In the genomic region with DNA sequence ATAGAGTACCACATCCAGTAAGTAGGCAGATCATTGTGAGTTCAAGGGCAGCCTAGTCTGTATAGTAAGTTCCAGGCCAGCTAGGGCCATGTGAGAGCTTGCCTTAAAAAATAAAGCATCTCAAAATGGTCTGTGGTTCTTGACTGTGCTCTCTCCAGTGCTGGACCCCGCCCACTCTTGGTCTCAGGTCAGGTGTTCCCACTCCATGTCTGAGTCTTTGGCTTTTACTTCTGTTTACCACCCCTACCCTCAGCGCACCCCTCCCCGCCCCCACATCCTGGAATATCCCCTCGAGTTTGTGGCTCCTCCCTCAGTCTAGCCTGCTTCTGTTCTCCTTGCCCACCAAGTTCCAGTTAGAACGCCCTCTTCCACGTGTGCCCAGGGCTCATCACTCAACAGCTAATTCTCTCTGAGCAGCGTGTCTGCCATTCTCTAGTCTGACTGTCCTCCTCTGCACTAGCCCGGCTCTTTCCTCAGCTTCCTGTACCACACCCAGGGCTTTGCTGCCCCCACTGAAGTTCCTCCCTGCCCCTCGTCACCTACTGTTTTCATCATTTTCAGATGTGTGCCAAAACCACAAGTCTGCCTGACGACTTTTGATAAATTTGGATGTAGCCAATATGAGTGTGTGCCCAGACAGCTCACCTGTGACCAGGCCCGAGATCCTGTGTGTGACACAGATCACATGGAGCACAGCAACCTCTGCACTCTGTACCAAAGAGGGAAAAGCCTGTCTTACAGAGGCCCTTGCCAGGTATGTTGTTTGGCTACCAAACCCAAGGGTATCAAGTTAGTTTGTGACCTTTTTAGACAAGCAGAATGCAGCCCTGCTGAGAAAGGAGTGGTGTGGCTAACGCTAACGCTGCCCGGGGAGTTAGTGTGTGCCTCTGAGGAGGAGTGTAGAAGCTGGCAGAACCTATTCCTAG, we compare ENCODE assay signal across 15 mouse cellular contexts. TPM values are rescaled to one million over a fixed set of nuclear protein-coding genes. Genes with fewer than 3 reads are reported as not detected.
DNase-seq lines count a peak whose midpoint lies in the region; ATAC-seq and TF ChIP-seq lines count a peak whose summit lies in the region.
"Had no signal": no experiment of that assay in that cellular context is flagged by ENCODE, and none has a peak within 500 bp of the region (broad histone marks: within the 10 kb centered on the region; RNA-seq: fewer than 3 reads in every experiment).

No protein-coding gene starts in this region.

- TF ChIP-seq POLR2A in lung, adult 2 months (IDR thresholded peaks at IDR 0.05; ENCODE audit: borderline replicate concordance, extremely low read depth, low read depth, low read length), result no peak

- no peak for TF ChIP-seq CTCF in lung, adult 2 months (IDR thresholded peaks at IDR 0.05; ENCODE audit: insufficient read depth, low read length)

- no peak overlapping the region for H3K9ac ChIP-seq in liver, embryonic 13.5 days
- H3K9ac ChIP-seq: neural tube, embryonic 13.5 days had no signal

- H3K4me3 ChIP-seq in lung, adult 2 months (replicated peaks; ENCODE audit: extremely low read depth, low read depth, low read length), result no peak overlapping the region
- no peak overlapping the region for H3K4me3 ChIP-seq in liver, embryonic 13.5 days (replicated peaks)
- H3K4me3 ChIP-seq: neural tube, embryonic 13.5 days had no signal

- 41% methylated on average over 14 of the region's 14 CpGs for WGBS in lung, adult 2 months
- WGBS in liver, embryonic 13.5 days (ENCODE audit: insufficient replicate concordance), result 37% methylated on average over 14 of the region's 14 CpGs

- no peaks in the 10 kb centered on the region for H3K27me3 ChIP-seq in liver, embryonic 13.5 days
- H3K27me3 ChIP-seq: neural tube, embryonic 13.5 days had no signal

- H3K4me2 ChIP-seq in liver, embryonic 13.5 days, result no peak overlapping the region
- H3K4me2 ChIP-seq: neural tube, embryonic 13.5 days had no signal

- H3K9me3 ChIP-seq in liver, embryonic 13.5 days (replicated peaks), result no peaks in the 10 kb centered on the region
- H3K9me3 ChIP-seq: neural tube, embryonic 13.5 days had no signal

- no peaks in the 10 kb centered on the region for H3K36me3 ChIP-seq in liver, embryonic 13.5 days

- peak; percentile 47; the same call in 1 of the 2 replicates for ATAC-seq in liver, embryonic 13.5 days (ENCODE audit: low read depth)
- ATAC-seq in neutrophil, adult 5-6 weeks (ENCODE audit: extremely low read depth, insufficient number of reproducible peaks, low FRiP score, poor library complexity, severe bottlenecking), result peak; percentile 76
- ATAC-seq in cerebellum, adult (ENCODE audit: insufficient number of reproducible peaks, low FRiP score, low TSS enrichment), result no peak

- H3K4me1 ChIP-seq in lung, adult 2 months (ENCODE audit: control insufficient read depth, insufficient read depth, low read length), result peaks cover 2% of the 10 kb centered on the region; the same call in 1 of the 2 replicates
- H3K4me1 ChIP-seq in liver, embryonic 13.5 days (replicated peaks), result peaks cover 16% of the 10 kb centered on the region
- H3K4me1 ChIP-seq: neural tube, embryonic 13.5 days had no signal

- no peak overlapping the region for H3K27ac ChIP-seq in liver, embryonic 13.5 days
- H3K27ac ChIP-seq: neural tube, embryonic 13.5 days had no signal

- DNase-seq in lung, adult 18-20 months, result peak; percentile 14 to 33
- DNase-seq in lung, adult 2 months, result no peak
- DNase-seq in T-cell, adult 2 months (ENCODE audit: low spot score), result peak; percentile 68
- DNase-seq in liver, embryonic 13.5 days, result no peak
- DNase-seq in adrenal gland, adult 2 months, result no peak
- DNase-seq in layer of hippocampus, adult 8-10 months (ENCODE audit: low spot score in 2 of 2), result no peak
- DNase-seq: adrenal gland, adult 8-10 months; cerebellum, adult 2 months; kidney, postnatal 10 days had no signal

RNA-seq across cellular contexts. Expression of a gene that starts 20.2 kb away (rescaled TPM):
- polyA plus RNA-seq in lung, adult 2 months (2012; rRNA removed), result 14.3 and 18.1 TPM in 2 replicates
- 39.0 and 45.7 TPM in 2 replicates for polyA plus RNA-seq in liver, embryonic 13.5 days (2015; fragmentation: Nextera tagmentation; extraction: Ambion mirVana)
- 257 and 262 TPM in 2 replicates for total RNA-seq in neutrophil, adult 5-6 weeks (2017)
- total RNA-seq in adrenal gland, adult 2 months (2021), result 1 to 10 TPM; 3.9 to 4.4 TPM
- 2.3 and 3.2 TPM in 2 replicates for polyA plus RNA-seq in adrenal gland, adult 2 months (2012; rRNA removed)
- total RNA-seq in layer of hippocampus, adult 8-10 months (2022), result 1 to 10 TPM; 2.1 to 5.8 (median 4.5) TPM

RNA-seq across cellular contexts. Expression of a gene that starts 46.3 kb away (rescaled TPM):
- 0.07 and 0.14 TPM in 2 replicates for polyA plus RNA-seq in lung, adult 2 months (2012; rRNA removed)
- not detected in 2 replicates for polyA plus RNA-seq in liver, embryonic 13.5 days (2015; fragmentation: Nextera tagmentation; extraction: Ambion mirVana)
- total RNA-seq in neutrophil, adult 5-6 weeks (2017), result 1.6 and 3.6 TPM in 2 replicates
- total RNA-seq in adrenal gland, adult 2 months (2021), result not detected
- 0.04 TPM in 1 of 2 replicates, not detected in the other for polyA plus RNA-seq in adrenal gland, adult 2 months (2012; rRNA removed)
- not detected for total RNA-seq in layer of hippocampus, adult 8-10 months (2022)
- total RNA-seq: adrenal gland, adult 8-10 months; left cerebral cortex, postnatal 25 days had no signal
- polyA plus RNA-seq: cerebellum, adult 2 months; embryonic facial prominence, embryonic 14.5 days; heart, postnatal 0 days; neural tube, embryonic 13.5 days had no signal

Comparison
In these comparisons a context has a peak if more than half of its experiments do, and no peak if none do; other contexts are left out.
1. DNase-seq: peak in lung, adult 18-20 months (2 of 2) and T-cell, adult 2 months (single experiment); none in lung, adult 2 months (single experiment), liver, embryonic 13.5 days (single experiment), adrenal gland, adult 2 months (single experiment) and layer of hippocampus, adult 8-10 months (0 of 2).
2. RNA of a gene that starts 20.2 kb away (total RNA-seq): 257 to 262 TPM in neutrophil, adult 5-6 weeks; 2.1 to 5.8 TPM in layer of hippocampus, adult 8-10 months and 3.9 to 4.4 TPM in adrenal gland, adult 2 months; every median in the first group is over 10 times any median in the second.